Mouse (Mus musculus): ENCODE results near the gene Stk35.
A peak's percentile ranks its signal among the peaks of the same experiment; 100 is the strongest.
"Not testable (repeated sequence)": the region's sequence is repeated elsewhere in the genome, so short reads cannot be mapped to it uniquely, and the experiment has no call there.

Gene Stk35

GRCm38 (mm10) chr2:129834881-129835280 is 34.6 kb downstream of the Stk35 start:
- no peak for DNase-seq (ENCODE audit: low spot score)

DNA sequence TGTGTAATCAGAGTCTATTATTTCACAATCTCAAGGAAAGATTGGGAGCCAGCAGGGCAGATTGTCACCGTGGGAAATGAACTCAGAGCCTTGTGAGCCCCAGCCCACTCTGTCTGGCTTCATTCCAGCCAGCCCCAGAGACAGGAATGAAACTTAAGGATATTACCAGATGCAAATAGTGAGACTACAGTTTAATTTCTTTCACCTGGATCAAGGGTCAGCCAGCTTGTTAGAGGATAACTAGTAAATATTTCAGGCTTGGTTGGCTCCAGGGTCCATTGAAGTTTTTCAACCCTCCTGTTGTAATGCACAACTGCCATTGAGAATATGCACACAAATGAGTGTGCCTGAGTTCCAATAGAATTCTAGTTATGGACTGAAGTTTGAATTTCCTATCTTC is 36.6 kb downstream of the Stk35 start:
- no peak for DNase-seq (ENCODE audit: low spot score)

DNA sequence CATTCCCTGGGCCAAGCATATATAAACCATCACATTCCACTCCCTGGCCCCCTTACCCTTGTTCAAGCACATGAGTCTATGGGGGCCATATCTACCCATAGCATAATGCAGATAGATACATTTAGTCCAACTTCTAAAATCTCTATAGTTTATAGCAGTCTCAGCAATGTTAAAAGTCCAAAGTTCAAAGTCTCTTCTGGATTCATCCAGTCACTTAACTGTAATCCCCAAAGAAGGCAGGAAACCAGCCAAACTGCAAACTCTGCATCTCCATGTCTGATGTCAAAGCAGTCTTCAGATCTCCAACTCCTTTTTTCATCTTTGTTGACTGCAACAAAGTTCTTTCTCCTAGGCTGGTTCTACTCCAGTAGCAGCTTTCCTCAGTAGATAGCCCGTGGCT is 38.0 kb downstream of the Stk35 start:
- no peak for DNase-seq (ENCODE audit: low spot score)

DNA sequence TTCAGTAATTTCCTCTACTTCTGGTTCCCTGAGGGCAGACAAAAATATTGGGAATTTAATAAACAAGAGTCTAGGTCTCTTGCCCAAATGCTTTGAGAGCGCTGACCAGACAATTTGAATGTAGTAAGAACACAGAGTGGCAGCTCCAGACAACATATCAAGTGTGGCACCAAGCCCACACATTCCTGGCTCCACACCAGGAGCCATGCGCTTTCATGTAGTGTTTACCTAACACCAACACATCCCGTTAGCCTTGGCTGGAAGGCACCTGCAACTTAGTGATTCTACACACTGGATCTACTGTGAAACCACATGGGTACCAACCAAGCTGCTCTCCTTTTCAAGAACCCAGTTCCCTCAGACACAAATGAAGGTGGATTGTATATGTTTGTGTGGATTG is 45.5 kb downstream of the Stk35 start:
- DNase-seq (ENCODE audit: low spot score), result no peak

- no peak for DNase-seq (ENCODE audit: low spot score)
Measured at GRCm38 (mm10) chr2:129846501-129846900, 46.2 kb downstream of the Stk35 start.

GRCm38 (mm10) chr2:129849078-129849477 is 48.8 kb downstream of the Stk35 start:
- DNase-seq (ENCODE audit: low spot score), result not testable (repeated sequence)

GRCm38 (mm10) chr2:129851512-129851911 is 51.2 kb downstream of the Stk35 start:
- DNase-seq (ENCODE audit: low spot score), result no peak

GRCm38 (mm10) chr2:129863256-129863655 is 62.9 kb downstream of the Stk35 start:
- DNase-seq (ENCODE audit: low spot score), result no peak

GRCm38 (mm10) chr2:129864958-129865357 is 64.6 kb downstream of the Stk35 start:
- no peak for DNase-seq (ENCODE audit: low spot score)

GRCm38 (mm10) chr2:129869151-129869550 is 68.8 kb downstream of the Stk35 start:
- no peak for DNase-seq (ENCODE audit: low spot score)

DNA sequence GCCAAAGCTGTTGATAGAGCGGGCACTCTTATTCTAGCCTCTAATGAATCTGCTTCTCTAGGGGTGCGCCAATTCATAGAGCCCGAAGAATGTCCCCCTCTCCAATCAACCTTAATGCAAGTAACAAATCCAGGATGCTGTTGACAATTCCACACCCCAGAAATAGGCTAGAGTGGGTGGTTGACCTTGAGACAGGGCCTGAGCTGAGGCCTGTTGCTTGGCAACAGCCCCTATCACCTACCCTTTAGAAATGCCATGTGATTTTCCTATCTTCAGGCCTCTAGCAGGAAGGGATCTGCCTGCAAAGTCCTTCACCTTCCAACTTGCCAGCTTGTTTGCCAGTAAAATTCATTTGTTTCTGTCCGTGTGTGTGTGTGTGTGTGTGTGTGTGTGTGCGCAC is 70.9 kb downstream of the Stk35 start:
- no peak for DNase-seq (ENCODE audit: low spot score)

- DNase-seq (ENCODE audit: low spot score), result no peak
Measured at GRCm38 (mm10) chr2:129872071-129872470, 71.8 kb downstream of the Stk35 start.

- DNase-seq (ENCODE audit: low spot score), result peak; percentile 77
Measured at GRCm38 (mm10) chr2:129873489-129873888, 73.2 kb downstream of the Stk35 start.

DNA sequence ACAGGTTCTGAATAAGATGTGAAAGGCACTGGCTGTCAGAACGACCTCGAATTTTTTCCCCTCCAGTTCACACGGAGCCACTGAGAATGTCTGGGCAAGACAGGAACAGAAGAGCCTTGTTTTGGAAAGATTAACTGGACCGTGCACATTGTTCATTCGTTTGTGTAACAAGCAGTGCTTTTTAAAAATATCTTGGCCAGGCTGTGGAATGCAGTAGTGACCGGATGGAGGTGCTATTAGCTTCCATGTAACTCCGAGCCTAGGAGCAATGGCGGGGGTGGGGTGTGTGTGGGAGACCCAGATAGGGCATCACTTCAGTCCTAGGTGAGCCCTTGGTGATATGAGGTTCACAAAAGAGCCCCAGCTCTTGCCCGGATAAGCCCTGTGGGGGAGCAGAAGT is 73.8 kb downstream of the Stk35 start:
- DNase-seq (ENCODE audit: low spot score), result no peak

- DNase-seq (ENCODE audit: low spot score), result no peak
Measured at GRCm38 (mm10) chr2:129874509-129875095, 74.3 kb downstream of the Stk35 start.

- DNase-seq (ENCODE audit: low spot score), result no peak
Measured at GRCm38 (mm10) chr2:129876935-129877334, 76.6 kb downstream of the Stk35 start.

DNA sequence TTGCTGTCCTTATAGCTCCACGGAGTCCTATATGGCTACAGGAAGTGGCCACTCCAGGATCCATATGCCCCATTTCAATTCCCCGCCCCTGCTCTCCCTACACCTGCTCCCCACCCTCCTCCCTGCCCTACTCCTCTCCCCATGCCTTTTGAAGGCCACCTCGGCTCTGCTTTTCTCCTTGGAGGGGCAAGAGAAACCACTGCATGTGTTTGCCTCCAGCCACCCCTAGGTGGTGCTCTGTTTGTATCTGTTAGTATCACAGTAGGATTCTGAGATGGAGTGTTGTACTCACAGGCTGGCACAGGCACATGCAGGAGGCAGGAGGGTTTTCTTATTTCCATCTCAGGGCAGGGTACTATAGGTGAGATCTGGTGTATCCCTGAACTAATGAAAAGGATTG is 79.5 kb downstream of the Stk35 start:
- DNase-seq (ENCODE audit: low spot score), result peak; percentile 62

DNA sequence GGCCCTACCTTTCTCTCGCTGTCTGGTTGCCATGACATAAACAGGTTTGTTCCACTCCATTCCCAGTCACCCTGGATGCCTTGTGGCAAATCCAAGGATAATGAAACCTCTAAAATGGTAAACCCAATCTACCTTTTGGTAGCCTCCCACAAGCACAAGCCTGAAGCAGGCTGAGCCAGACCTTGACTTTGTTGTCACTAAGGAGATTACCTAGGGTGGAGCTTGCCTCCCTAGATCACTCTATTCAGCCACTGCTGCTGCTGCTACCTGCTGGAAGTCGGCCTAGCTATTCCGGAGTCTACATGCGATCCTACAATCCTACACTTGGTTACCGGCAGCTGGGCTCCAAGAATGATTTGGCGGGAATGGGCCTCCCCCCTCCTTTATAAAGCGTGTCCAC is 79.9 kb downstream of the Stk35 start:
- DNase-seq (ENCODE audit: low spot score), result no peak

GRCm38 (mm10) chr2:129881886-129882285 is 81.6 kb downstream of the Stk35 start:
- no peak for DNase-seq (ENCODE audit: low spot score)
